Mouse (Mus musculus): ENCODE measurements around the gene Colgalt2.

Colgalt2 gene

DNA sequence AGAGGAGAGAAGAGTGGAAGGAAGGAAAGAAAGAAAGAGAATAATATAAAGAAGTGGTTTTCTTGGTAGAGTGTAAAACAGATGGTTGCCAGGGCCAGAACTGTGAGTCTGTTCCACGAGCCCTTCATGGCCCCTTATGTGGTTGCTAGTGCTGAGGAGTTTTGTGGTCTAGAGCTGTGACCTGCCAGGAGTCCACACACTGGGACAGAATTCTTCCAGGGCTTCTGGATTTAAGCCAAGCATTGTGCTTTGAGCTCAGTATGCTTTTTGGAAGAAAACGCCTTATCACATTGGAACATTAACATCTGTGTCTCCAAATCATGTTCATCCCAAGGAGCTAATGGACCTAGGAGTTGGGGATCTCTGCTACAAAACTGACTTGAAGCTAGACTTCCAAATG lies 97.2 kb downstream of the Colgalt2 start:
- no peak for DNase-seq

DNA sequence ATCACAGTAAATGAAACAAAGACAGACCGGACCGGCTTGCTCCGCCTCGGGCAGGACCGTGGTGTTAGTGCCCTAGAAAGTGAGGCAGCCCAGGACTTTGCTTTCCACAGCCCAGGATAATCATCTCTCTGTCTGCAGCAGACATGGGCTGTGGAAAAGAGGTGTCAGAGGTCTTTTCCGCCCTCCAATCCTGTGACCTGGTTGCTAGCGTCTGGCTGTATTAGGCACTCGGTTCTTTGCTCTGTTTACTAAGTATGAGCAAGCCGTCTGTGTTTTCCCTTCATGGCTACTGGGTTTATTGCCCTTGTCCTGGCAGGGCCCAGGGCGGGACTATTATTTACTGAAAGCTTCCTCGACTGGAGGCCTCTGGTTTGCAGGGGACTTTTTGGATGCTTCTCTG lies 98.0 kb downstream of the Colgalt2 start:
- DNase-seq, result no peak

DNA sequence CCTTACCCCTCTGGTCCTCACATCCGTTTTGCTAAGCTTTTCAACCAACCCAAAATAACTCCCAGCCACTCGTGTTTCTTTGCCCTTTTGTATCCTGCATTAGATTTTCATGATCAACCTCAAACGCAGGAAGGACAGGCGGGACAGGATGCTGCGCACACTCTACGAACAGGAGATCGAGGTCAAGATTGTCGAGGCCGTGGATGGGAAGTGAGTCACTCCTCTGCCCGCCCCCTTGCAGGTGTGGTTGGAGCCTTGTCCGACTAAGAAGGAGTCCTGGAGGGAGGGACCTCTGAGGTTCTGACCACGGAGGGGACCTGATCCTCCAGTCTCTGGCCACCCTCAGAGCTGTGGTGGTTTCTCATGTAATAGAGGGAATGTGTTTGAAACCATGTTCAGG lies 100.2 kb downstream of the Colgalt2 start:
- DNase-seq, result no peak

DNA sequence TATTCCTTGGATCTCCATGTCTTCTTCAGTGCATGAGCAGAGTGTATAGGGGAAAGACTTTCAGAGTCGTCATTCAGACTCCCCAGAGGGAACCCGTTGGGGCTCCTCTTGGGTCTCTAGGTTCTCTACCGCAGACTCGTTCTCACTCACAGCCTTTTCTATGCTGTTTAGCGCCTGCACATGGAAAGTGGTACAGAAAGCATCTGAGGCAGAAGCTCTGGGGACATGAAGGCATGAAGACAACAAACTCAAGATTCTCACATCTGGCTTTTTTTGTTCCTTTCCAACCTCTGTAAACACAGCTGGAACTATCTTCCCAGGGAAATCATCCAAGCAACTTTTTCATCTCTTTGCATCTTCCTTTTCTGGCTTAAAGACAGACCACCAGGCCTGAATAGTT lies 106.5 kb downstream of the Colgalt2 start:
- DNase-seq, result no peak

DNA sequence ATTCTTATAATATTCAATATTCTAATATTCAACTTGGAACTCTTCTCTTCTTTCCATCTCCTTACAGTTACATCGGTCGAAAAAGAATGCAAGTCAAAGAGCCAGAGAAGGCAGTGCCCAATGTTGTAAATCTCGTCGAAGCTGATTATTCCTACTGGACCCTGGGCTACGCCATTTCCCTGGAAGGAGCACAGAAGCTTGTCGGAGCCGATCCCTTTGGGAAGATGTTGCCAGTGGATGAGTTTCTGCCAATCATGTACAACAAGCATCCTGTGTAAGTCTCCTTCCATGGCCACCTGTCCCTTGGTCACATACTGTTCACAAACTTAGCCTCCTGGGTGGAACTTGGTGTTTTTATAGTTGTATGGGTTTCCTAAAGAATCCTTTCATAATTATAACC lies 107.1 kb downstream of the Colgalt2 start:
- no peak for DNase-seq

DNA sequence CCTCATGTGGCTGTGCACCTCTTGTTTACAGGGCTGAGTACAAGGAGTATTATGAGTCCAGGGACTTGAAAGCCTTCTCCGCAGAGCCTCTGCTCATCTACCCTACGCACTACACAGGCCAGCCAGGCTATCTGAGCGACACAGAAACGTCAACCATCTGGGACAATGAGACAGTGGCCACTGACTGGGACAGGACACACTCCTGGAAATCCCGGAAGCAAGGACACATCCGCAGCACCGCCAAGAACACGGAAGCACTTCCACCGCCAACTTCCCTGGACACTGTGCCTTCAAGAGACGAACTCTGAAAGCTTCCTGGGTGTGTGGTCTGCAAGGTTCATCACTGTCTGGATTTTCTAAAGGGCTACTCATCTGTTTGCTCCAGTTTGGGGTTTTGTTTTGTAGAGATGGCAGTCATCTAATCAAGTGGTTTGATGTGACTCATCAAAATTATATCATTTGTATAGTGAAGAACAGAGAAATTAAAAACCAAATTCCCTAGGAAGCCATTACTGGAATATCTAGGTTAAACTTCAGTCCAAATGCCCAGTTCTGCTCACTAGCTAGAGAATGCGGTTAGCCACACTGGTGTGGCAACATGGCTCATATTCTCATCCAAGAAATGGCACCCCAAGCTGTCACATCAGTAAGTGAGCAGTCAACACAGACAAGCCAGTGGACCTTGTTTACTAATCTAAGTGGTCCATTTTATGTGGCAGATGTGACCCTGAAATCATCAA lies 109.0 kb downstream of the Colgalt2 start:
- DNase-seq, result no peak

DNA sequence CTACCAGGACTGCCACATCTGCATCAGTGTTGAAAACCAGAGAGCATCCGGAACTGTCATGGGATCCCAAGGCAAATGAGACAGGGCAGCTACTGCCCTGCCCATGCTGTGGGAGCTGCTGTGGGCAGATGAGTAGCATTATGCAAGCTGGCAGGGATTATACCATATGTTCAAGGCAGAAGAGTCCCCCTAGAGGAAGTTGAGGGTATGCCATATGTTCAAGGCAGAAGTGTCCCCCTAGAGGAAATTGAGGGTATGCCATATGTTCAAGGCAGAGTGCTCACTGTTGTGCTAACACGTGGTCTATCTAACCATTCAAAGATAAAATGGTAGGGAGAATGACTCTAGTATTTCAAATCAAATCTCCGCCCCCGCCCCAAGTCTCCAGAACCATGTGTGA lies 111.6 kb downstream of the Colgalt2 start:
- DNase-seq, result no peak

DNA sequence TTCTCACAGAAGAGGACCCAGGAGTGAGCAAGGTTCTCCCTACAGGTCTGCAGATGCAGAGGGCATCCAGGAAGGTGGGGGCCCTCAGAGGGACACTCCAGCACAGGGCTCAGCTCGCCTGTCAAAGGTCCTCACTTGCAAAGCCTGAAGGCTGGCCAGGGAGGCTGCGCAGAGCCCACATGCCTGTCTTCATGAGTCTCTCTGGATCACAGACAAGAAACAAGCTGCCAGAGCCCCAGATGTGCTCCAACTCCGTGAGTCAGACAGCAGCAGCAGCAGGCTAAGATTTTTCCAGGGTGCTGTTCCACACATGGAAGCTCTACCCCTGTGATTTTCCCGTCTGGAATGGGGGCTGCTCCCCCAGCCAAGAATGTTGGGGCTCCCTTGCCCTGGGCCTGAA lies 114.6 kb downstream of the Colgalt2 start:
- no peak for DNase-seq

DNA sequence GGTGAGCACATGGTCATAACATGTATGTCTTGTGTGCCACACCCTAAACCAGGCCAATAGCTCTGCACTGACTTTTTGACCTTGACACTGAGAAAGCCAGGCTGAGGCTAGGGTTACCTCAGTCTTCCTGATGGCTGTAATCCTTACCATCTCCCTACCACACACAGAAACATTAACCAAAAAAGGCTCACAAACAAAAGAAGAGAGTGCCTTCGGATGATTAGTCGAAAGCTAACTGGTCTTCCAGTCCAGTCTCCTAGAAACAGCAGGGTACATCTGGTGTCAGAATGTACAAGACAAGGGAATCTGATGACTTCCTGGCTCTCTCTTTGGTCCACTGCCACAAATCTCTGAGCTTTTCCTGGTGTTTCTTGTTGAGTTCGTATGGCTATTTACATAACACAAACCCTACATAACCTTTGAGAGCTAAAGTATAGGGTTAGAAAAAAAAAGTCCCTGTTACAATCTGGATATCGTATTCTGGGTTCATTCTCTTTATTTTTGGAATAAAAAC lies 117.5 kb downstream of the Colgalt2 start:
- no peak for DNase-seq

DNA sequence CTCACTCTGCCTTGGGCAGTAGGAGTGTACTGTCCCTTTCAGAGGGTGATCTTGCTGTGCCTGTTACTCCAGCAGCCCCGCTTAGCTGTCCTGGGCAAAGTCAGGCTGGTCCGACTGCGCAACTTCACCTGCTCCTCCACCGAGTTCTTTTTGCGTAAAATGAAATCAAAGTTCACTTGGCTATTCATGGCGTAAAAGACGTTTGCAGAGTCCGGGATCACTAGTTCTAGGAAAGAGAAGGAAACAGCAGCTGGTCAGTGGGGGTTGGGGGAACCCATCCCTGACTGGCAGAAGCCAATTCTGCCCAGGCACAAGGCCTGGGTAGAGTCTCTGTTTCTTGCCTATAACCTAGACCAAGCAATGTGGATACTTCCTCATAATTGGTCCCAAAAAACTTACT lies 119.3 kb downstream of the Colgalt2 start:
- DNase-seq, result no peak

DNA sequence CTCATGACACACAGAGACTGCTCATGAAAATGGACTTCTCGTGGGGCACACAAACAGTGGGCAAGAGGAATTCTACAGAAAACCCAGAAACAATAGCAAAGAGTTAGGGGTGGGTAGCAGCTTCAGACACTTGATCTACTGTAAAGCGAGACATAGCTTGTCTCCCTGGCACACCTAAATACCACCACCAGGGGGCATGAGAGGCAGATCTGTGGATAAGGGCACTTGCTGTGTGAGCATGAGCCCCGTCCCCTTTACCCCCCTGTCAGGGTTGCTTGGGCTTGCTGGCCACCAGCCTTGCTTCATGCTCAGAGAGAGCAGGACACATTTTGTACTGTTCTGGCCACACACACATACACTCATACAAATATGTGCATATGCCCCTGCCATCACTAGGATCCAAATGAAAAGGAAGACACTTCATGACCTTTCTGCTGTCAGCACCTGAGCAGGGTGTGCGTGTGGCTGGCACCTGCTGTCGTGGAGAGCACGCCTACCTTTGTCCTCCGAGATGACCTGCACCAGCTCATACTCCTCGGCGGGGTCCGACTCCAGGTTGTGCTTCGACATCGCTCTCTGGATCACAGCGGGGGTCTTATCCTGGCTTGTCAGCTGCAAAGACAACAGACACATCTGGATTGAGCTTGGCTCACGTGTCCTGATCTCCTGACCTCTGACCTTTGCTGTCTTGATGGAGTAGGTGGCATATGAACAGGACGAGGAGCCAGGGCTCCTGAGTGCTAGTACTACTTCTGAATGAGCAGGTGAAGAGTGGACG lies 121.4 kb downstream of the Colgalt2 start:
- DNase-seq, result peak; percentile 68

DNA sequence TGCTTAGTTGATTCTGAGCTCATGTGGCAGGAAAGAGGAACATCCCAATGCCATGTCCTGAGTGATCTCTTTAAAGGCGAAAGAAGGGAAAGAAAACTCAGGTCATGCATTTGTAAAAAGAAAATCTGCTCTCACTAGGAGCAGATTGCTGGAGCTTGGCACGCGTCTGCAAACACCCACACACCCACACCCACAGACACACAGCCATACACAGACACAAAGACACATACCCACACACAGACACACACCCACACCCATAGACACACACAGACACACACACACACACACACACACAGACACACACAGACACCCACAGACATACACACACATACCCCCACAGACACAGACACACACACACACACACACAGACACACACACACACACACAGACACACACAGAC lies 122.6 kb downstream of the Colgalt2 start:
- DNase-seq, result no peak

DNA sequence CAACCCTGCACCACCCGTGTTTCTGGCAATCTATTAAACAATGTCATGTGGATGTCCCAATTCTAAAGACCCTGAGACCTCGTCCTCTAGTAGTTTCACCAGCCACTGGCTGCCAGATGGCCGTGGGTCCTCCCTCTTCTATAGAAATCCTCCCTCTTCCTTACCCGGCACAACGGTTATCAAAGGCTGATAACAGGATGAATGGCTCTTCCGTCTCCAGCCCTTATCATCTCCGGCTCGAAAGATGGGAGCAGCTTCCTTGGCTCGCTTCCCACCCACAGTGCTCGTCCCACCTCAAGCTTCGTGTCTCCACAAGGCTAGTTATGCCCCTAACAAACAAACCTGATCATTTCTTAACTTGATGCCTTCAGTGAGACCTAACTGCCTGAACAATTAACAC lies 123.7 kb downstream of the Colgalt2 start:
- DNase-seq, result no peak

DNA sequence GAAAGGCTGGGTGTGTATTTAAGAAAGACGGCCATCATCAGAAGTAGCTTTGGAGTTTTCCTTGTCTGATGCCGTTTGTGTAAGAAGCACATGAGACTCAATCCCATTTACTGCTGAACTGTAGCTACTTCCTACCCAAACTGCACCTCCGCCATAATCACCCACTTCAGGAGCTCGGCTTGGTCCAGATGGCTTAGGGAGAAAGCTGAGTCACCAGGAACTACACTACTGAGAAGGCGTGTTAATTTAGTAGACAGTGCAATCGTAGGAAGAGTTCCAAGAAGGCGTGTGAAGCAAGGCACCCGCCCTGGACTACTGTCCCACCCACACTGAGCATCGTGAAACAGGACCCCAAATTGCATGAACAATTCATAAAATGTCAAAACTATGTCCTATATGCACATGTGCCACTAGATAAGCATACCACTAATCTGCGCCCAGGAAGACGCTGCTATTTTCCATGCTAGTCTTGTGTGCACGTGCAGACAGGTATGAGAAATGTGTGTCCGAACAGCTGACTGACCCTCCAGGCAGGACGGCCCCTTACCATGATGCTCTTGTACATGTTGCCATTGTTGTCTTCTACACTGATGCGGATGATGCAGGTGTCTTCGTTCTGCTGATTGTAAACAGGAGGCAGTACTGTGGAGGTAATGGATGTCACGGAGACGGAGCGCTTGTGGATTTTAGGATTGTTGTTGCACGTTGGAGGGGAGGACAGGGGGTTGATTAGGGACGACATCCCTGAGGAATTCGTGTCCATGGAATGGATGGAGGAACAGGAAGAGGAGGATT lies 124.7 kb downstream of the Colgalt2 start:
- no peak for DNase-seq

DNA sequence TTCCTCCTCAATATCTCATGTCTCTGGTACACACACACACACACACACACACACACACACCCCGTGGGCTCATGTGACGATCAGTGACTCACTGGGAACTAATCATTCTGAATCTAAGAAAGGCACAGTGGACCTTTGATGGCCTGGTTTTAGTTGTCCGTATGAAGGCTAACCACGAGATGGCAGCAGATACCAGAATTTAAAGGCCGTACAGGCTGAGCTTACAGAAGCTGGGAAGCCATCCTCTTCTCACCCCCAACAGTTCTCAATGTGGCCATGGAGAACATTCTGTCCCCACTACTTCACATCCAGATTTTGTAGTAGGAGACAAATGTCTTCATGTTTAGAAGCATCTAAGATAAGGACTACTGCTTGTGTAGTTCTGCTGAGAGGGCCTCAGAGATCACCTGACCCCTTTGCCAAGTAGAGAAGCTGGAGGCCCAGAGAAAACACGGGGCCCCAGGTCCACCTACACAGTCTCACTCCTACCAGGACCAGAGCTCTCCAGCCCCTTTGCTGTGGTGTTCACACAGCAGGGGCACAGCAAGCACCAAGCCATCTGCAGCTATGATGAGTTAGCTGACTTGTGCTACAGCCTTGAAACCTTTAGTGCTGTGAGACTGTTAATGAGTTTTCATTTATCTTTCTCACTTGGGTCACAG lies 125.5 kb downstream of the Colgalt2 start:
- peak; percentile 54 for DNase-seq

DNA sequence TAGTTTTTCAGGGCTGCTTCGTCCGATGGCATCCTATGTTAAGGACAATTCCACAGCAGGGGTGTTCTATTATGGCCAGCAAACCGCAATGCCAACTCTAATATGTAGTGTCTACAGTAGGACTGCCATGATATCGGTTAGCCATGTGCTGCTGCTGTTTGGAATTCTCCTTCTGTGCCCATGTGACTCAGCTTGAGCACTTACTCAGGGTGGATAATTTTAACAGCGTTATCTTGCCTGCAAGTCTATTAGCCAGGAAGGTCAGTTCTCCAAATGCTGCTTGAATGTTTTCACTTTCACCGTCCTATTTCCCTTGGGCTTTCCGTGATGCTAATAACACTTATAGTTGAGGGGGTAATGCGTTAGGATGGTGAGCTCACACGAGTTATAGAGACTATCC lies 126.5 kb downstream of the Colgalt2 start:
- no peak for DNase-seq

DNA sequence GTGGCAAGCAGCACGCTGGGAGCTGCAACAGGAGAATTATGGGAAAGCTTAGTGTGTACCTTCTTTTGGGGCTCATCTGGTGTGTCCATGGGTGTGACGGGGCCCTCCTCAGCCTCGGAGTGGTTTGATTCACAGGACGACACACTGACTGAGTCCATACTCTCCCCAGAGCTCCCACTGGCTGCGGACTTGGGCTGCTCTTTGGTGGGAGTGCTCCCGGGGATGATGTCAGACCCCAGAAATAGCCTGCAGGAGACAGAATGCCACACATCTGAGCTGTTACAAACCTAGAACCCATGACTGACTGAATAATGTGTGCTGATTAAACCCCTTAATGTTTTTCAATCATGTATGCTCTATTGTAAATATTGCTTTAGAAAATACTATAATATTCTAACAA lies 128.6 kb downstream of the Colgalt2 start:
- DNase-seq, result no peak

DNA sequence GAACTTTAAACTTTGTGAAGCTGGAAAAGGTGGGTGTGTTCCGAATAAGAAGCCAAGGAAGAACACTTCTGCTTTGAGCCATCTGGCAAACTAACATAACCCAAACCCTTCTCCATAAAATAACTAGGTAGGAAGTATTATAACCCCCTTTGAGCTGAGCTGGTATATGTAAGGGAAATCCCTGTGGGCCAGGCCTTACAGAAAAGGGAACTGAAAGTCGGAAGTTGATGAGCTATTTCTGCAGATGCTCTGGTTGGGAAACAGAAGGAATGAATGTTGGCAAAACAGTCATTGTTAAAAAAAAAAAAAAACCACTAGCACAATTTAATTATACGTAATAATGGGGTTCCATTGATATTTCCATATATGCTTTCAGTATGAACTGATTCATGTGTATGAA lies 129.1 kb downstream of the Colgalt2 start:
- no peak for DNase-seq

DNA sequence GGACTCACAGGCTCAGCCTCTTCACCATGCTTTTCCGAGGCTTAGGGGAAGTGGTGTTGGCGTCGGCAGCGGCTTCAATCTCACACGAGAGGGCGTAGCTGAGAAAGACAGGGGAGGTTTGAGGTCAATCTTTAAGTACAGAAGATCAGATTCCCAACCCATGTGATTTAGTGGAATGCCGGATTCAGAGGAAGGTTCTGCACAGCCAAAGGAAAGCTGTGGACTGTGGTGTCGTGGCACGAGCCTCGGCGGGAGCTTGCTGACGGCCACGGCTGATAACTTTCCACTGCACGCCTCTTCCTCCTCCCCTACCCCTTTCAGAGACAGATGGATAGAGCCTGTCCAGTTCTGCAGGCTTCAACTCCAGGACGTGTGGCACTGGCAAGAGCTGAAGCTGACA lies 131.9 kb downstream of the Colgalt2 start:
- DNase-seq, result no peak

DNA sequence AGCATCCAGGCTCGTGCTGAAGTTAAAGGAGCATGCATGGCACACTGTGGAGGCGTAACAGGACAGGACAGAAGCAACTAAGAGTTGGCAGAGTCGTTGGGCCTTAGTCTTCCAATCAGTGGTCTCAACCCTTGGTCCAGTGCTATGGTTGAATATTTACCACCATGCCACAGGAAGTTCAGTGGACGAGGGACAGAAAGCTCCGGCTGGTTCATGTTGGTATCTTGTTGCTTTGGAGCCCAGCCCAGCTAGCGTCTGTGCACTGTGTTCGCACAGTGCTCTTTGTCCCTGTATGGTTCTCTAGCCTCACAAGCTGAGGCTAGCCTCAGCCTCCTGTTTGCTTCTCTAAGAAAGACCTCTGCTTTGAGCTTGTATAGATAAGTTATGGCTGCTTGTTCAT lies 134.9 kb downstream of the Colgalt2 start:
- no peak for DNase-seq

DNA sequence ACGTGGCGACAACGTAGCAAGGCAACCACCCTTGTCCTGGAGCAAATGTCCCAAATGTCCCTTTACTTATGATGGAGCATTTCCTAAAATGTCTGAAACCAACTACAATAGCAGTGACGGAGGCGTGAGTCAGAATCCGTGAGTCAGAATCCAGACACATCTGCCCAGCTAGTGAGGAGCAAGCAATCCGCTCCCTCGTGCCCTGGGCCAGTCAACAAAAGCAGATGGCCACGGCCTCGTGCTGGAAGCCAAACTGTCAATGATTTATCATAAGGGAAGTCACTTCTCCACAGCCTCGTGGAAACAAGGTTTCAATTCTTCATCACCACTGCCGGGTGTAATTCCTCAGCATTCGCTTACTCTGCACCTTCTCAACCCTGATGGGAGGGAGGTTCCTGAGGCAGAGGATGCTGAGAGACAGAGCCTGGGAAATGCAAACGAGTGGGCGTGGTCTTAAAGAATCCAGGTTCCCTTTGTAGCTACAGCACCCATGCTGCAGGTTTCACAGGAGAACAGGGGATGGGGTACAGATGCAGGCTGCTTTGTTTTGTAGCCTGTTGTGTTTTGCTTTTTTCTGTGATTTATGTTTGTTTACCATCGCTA lies 136.9 kb downstream of the Colgalt2 start:
- no peak for DNase-seq

DNA sequence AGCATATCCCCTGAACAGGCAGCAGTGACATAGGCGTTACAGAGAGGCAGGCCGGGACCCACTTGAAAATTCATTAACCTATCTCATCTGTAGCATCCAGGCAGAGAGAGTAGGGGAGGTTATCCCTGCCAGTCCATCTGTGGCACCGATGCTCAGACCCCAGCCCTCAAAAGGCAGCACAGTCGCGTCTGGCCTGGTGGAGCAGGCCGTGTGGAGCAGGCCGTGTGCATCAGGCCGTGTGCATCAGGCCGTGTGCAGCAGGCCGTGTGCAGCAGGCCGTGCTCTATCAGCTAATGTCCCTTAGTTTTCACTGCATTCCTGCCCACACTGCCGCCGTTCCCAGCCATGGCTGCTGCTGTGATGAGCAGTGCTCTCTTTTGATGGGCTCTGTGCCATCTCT lies 137.6 kb downstream of the Colgalt2 start:
- no peak for DNase-seq

DNA sequence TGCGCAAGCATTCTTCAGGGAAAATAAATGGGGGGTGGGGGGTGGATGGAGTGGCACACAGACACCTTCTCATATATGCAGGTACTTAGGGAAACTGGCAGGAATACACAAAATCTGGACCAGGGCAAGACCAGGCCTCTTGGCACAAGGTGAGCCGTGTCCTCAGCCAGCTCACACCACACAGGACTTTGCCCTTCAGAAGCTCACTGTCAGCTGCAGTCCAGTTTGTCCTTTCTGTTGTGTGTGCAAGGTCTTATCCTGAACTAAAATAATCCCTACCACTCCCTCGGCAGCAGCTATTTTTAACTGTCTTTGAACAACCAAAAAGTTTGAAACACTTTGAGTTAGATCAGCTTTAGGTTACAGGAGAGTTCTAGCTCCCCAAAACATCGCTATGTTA lies 139.2 kb downstream of the Colgalt2 start:
- DNase-seq, result no peak

All from liver (tissue).